Mouse (Mus musculus): ENCODE measurements around the gene Glmn.

Glmn gene

GRCm38 (mm10) chr5:107515453-107515852 is 82.2 kb downstream of the Glmn start:
- DNase-seq = no peak

- DNase-seq = peak; percentile 68
These were observed 84.1 kb downstream of the Glmn start for GRCm38 (mm10) chr5:107513583-107513982.

GRCm38 (mm10) chr5:107511326-107511725 is 86.4 kb downstream of the Glmn start:
- no peak for DNase-seq

- DNase-seq = no peak
These were observed 87.2 kb downstream of the Glmn start for GRCm38 (mm10) chr5:107510503-107510902.

GRCm38 (mm10) chr5:107507321-107507720 is 90.4 kb downstream of the Glmn start, which contains the start of gene Gm42669:
Gene Gm42669 (plus strand): TSS chr5:107507621.
- no peak for DNase-seq

GRCm38 (mm10) chr5:107500741-107501140 is 96.9 kb downstream of the Glmn start:
- DNase-seq = no peak

- DNase-seq = no peak
These were observed 97.7 kb downstream of the Glmn start for GRCm38 (mm10) chr5:107499891-107500535.

Data from right cerebral cortex, postnatal 14 days (tissue).